Mouse (Mus musculus): ENCODE results near the gene Zfp185. TPM values are rescaled to one million over a fixed set of nuclear protein-coding genes. Genes with fewer than 3 reads are reported as not detected.

Gene Zfp185
- polyA plus RNA-seq (2014; fragmentation: Illumina TruSeq; extraction: RNeasy Lipid Tissue Mini Kit (QIAGEN cat#74804); ENCODE audit: low read depth, low replicate concordance), result 23.9 TPM

GRCm38 (mm10) chrX:72986841-72987519, at the start of gene Zfp185:
Gene Zfp185, plus strand, starts transcription at chrX:72987339.

GRCm38 (mm10) chrX:73037003-73037402, 49.9 kb downstream of the Zfp185 start, which contains the start of gene Pnma5:
Gene Pnma5, minus strand, starts transcription at chrX:73037103.

GRCm38 (mm10) chrX:73064415-73064793, 77.3 kb downstream of the Zfp185 start, which contains the start of gene Pnma3:
Gene Pnma3, plus strand, starts transcription at chrX:73064787.

Other genes with a start within 250 kb of the Zfp185 start
- gene Gabrq, start 162.2 kb upstream of the Zfp185 start, polyA plus RNA-seq (2014; fragmentation: Illumina TruSeq; extraction: RNeasy Lipid Tissue Mini Kit (QIAGEN cat#74804); ENCODE audit: low read depth, low replicate concordance), result 0.16 TPM
- 258 TPM for gene Cetn2, start 68.9 kb upstream of the Zfp185 start, polyA plus RNA-seq (2014; fragmentation: Illumina TruSeq; extraction: RNeasy Lipid Tissue Mini Kit (QIAGEN cat#74804); ENCODE audit: low read depth, low replicate concordance)
- 77.1 TPM for gene Nsdhl, start 68.8 kb upstream of the Zfp185 start, polyA plus RNA-seq (2014; fragmentation: Illumina TruSeq; extraction: RNeasy Lipid Tissue Mini Kit (QIAGEN cat#74804); ENCODE audit: low read depth, low replicate concordance)
- not detected for gene Pnma5, start 49.8 kb downstream of the Zfp185 start, polyA plus RNA-seq (2014; fragmentation: Illumina TruSeq; extraction: RNeasy Lipid Tissue Mini Kit (QIAGEN cat#74804); ENCODE audit: low read depth, low replicate concordance)
- gene Pnma3, start 77.4 kb downstream of the Zfp185 start, polyA plus RNA-seq (2014; fragmentation: Illumina TruSeq; extraction: RNeasy Lipid Tissue Mini Kit (QIAGEN cat#74804); ENCODE audit: low read depth, low replicate concordance), result not detected
- not detected for gene Xlr4a, start 95.1 kb downstream of the Zfp185 start, polyA plus RNA-seq (2014; fragmentation: Illumina TruSeq; extraction: RNeasy Lipid Tissue Mini Kit (QIAGEN cat#74804); ENCODE audit: low read depth, low replicate concordance)
- 5.1 TPM for gene Xlr3a, start 109.8 kb downstream of the Zfp185 start, polyA plus RNA-seq (2014; fragmentation: Illumina TruSeq; extraction: RNeasy Lipid Tissue Mini Kit (QIAGEN cat#74804); ENCODE audit: low read depth, low replicate concordance)
- gene Gm14685, start 129.7 kb downstream of the Zfp185 start, polyA plus RNA-seq (2014; fragmentation: Illumina TruSeq; extraction: RNeasy Lipid Tissue Mini Kit (QIAGEN cat#74804); ENCODE audit: low read depth, low replicate concordance), result not detected
- gene Xlr5b, start 161.5 kb downstream of the Zfp185 start, polyA plus RNA-seq (2014; fragmentation: Illumina TruSeq; extraction: RNeasy Lipid Tissue Mini Kit (QIAGEN cat#74804); ENCODE audit: low read depth, low replicate concordance), result 1.0 TPM
- gene DXBay18, start 162.1 kb downstream of the Zfp185 start, polyA plus RNA-seq (2014; fragmentation: Illumina TruSeq; extraction: RNeasy Lipid Tissue Mini Kit (QIAGEN cat#74804); ENCODE audit: low read depth, low replicate concordance), result not detected
- not detected for gene Spin2d, start 189.7 kb downstream of the Zfp185 start, polyA plus RNA-seq (2014; fragmentation: Illumina TruSeq; extraction: RNeasy Lipid Tissue Mini Kit (QIAGEN cat#74804); ENCODE audit: low read depth, low replicate concordance)
- 5.6 TPM for gene Xlr3b, start 204.9 kb downstream of the Zfp185 start, polyA plus RNA-seq (2014; fragmentation: Illumina TruSeq; extraction: RNeasy Lipid Tissue Mini Kit (QIAGEN cat#74804); ENCODE audit: low read depth, low replicate concordance)
- gene Xlr4b, start 227.0 kb downstream of the Zfp185 start, polyA plus RNA-seq (2014; fragmentation: Illumina TruSeq; extraction: RNeasy Lipid Tissue Mini Kit (QIAGEN cat#74804); ENCODE audit: low read depth, low replicate concordance), result 0.69 TPM
- 8.4 TPM for gene F8a, start 241.0 kb downstream of the Zfp185 start, polyA plus RNA-seq (2014; fragmentation: Illumina TruSeq; extraction: RNeasy Lipid Tissue Mini Kit (QIAGEN cat#74804); ENCODE audit: low read depth, low replicate concordance)